Mouse (Mus musculus): ENCODE results near the gene Erich3. TPM values are rescaled to one million over a fixed set of nuclear protein-coding genes. Genes with fewer than 3 reads are reported as not detected.

Gene Erich3
- polyA plus RNA-seq, 1 experiment from 2014 or later = 0.23 TPM

- H3K4me2 ChIP-seq (ENCODE audit: low read depth, low read length) = no peak overlapping the region
- no peaks in the 10 kb centered on the region for H3K9me3 ChIP-seq (ENCODE audit: control insufficient read depth, low read length)
- no peak for ATAC-seq (ENCODE audit: low read depth)
- no peak overlapping the region for H3K9ac ChIP-seq (ENCODE audit: low read length)
- H3K27me3 ChIP-seq (ENCODE audit: control insufficient read depth, insufficient read depth, low read depth, low read length) = peaks cover 3% of the 10 kb centered on the region; the same call in 1 of the 2 replicates
- no peaks in the 10 kb centered on the region for H3K4me1 ChIP-seq (replicated peaks; ENCODE audit: control insufficient read depth, insufficient read depth, low read length)
- WGBS = 23% methylated on average over 9 of the region's 9 CpGs
- no peak overlapping the region for H3K27ac ChIP-seq (ENCODE audit: low read length)
- no peak overlapping the region for H3K4me3 ChIP-seq (ENCODE audit: low read length)
- H3K36me3 ChIP-seq (ENCODE audit: control insufficient read depth, insufficient read depth, low read length) = no peaks in the 10 kb centered on the region
Observed at GRCm38 (mm10) chr3:154811281-154811680, 147.6 kb downstream of the Erich3 start.

DNA sequence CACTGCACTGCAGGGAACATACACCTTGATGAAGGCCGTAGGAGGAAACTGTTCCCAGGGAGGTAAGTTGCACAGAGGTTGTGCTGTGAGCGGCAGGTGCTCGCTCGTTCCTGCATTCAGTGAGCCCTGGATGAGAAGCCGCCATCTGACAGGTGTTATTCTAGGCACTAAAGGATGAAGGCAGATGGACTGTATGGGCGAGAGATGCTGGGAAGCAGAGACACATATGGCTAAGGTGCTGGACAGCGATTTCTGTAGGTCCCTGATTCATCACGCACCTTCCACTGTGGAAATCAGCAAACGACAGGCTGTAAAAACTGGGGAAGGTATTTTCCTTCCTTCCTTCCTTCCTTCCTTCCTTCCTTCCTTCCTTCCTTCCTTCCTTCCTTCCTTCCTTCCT, 148.2 kb downstream of the Erich3 start:
- no peak overlapping the region for H3K27ac ChIP-seq (ENCODE audit: low read length)
- ATAC-seq (ENCODE audit: low read depth) = no peak
- no peak overlapping the region for H3K4me3 ChIP-seq (ENCODE audit: low read length)
- H3K4me2 ChIP-seq (ENCODE audit: low read depth, low read length) = no peak overlapping the region
- peaks cover 4% of the 10 kb centered on the region; the same call in 1 of the 2 replicates for H3K27me3 ChIP-seq (ENCODE audit: control insufficient read depth, insufficient read depth, low read depth, low read length)
- no peak overlapping the region for H3K9ac ChIP-seq (ENCODE audit: low read length)
- no peaks in the 10 kb centered on the region for H3K36me3 ChIP-seq (ENCODE audit: control insufficient read depth, insufficient read depth, low read length)
- no peaks in the 10 kb centered on the region for H3K4me1 ChIP-seq (replicated peaks; ENCODE audit: control insufficient read depth, insufficient read depth, low read length)
- 49% methylated on average over 9 of the region's 9 CpGs for WGBS
- no peaks in the 10 kb centered on the region for H3K9me3 ChIP-seq (ENCODE audit: control insufficient read depth, low read length)

DNA sequence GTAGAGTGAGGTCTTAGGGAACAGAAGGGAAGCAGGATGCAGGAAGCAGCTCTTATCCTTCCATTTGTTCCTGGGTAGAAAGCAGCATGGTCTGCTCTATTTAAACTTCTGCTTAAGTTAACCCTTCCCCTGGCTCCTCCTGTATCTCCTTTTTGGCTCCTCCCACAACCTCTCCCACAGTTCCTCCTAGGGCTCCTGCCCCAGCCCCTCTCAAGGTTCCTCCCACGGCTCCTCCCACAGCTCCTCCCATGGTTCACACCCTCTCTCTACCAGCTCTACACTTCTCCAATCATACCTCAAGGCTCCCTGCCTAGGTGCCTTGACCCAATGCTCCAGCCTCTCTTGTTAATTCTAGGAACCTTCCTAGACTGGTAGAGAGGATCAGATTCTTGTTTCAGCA, 149.2 kb downstream of the Erich3 start:
- no peaks in the 10 kb centered on the region for H3K9me3 ChIP-seq (ENCODE audit: control insufficient read depth, low read length)
- peaks cover 4% of the 10 kb centered on the region; the same call in 1 of the 2 replicates for H3K27me3 ChIP-seq (ENCODE audit: control insufficient read depth, insufficient read depth, low read depth, low read length)
- no peaks in the 10 kb centered on the region for H3K36me3 ChIP-seq (ENCODE audit: control insufficient read depth, insufficient read depth, low read length)
- 33% methylated on average over 1 of the region's 1 CpGs for WGBS
- no peaks in the 10 kb centered on the region for H3K4me1 ChIP-seq (replicated peaks; ENCODE audit: control insufficient read depth, insufficient read depth, low read length)
- H3K4me2 ChIP-seq (ENCODE audit: low read depth, low read length) = no peak overlapping the region
- no peak for ATAC-seq (ENCODE audit: low read depth)
- no peak overlapping the region for H3K27ac ChIP-seq (ENCODE audit: low read length)
- H3K4me3 ChIP-seq (ENCODE audit: low read length) = no peak overlapping the region
- H3K9ac ChIP-seq (ENCODE audit: low read length) = no peak overlapping the region

DNA sequence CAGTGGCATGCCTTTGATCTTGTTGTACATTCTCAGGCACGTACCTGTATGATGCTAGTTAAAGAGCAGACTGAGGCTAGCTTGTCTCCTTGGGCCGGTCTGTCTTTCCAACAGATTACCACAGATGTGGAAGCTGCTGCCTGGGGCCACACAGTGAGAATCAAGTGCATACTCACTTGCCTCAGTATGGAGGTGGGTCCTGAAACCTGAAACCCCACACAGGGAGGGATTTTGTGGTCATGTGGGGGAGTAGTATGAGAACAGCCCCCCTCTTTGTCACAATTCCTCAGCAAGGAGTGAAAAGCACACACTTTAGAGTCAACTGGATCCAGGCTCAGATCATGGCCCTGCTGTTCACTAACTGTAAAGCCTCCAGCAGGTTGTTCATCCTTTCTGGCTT, 151.9 kb downstream of the Erich3 start:
- 39% methylated on average over 2 of the region's 2 CpGs for WGBS
- H3K27me3 ChIP-seq (ENCODE audit: control insufficient read depth, insufficient read depth, low read depth, low read length) = peaks cover 4% of the 10 kb centered on the region; the same call in 1 of the 2 replicates
- no peak overlapping the region for H3K9ac ChIP-seq (ENCODE audit: low read length)
- H3K4me3 ChIP-seq (ENCODE audit: low read length) = no peak overlapping the region
- H3K4me2 ChIP-seq (ENCODE audit: low read depth, low read length) = no peak overlapping the region
- H3K36me3 ChIP-seq (ENCODE audit: control insufficient read depth, insufficient read depth, low read length) = no peaks in the 10 kb centered on the region
- H3K9me3 ChIP-seq (ENCODE audit: control insufficient read depth, low read length) = no peaks in the 10 kb centered on the region
- ATAC-seq (ENCODE audit: low read depth) = no peak
- H3K27ac ChIP-seq (ENCODE audit: low read length) = no peak overlapping the region
- H3K4me1 ChIP-seq (replicated peaks; ENCODE audit: control insufficient read depth, insufficient read depth, low read length) = no peaks in the 10 kb centered on the region

DNA sequence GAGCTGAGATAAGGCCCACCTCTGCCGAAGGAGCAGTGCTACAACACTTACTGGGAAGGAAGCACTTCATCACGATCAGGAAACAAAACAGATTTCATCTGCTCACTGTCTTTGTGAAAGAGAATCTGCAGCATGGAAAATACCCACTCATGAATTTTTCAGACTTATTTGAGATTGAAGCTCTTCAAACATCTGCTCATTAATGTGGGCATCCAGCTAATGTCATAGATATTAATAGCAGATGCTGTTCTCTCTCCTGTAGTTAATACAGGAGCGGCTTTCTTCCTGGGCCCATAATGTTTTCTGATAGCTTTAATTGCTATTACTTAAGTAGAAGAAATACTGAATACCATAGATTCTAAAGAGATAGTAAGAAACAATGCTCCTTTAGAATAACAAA, 152.6 kb downstream of the Erich3 start:
- Histone ChIP-seq H3K36me3 (ENCODE audit: control insufficient read depth, insufficient read depth, low read length) (no peaks in the 10 kb centered on the region), H3K4me3 (ENCODE audit: low read length) (no peak overlapping the region), H3K9me3 (ENCODE audit: control insufficient read depth, low read length) (no peaks in the 10 kb centered on the region), H3K4me2 (ENCODE audit: low read depth, low read length) (no peak overlapping the region), H3K4me1 (replicated peaks; ENCODE audit: control insufficient read depth, insufficient read depth, low read length) (no peaks in the 10 kb centered on the region), H3K9ac (ENCODE audit: low read length) (no peak overlapping the region), H3K27me3 (ENCODE audit: control insufficient read depth, insufficient read depth, low read depth, low read length) (peaks cover 2% of the 10 kb centered on the region; the same call in 1 of the 2 replicates), H3K27ac (ENCODE audit: low read length) (no peak overlapping the region)
- ATAC-seq (ENCODE audit: low read depth) = no peak
- 60% methylated on average over 3 of the region's 3 CpGs for WGBS

DNA sequence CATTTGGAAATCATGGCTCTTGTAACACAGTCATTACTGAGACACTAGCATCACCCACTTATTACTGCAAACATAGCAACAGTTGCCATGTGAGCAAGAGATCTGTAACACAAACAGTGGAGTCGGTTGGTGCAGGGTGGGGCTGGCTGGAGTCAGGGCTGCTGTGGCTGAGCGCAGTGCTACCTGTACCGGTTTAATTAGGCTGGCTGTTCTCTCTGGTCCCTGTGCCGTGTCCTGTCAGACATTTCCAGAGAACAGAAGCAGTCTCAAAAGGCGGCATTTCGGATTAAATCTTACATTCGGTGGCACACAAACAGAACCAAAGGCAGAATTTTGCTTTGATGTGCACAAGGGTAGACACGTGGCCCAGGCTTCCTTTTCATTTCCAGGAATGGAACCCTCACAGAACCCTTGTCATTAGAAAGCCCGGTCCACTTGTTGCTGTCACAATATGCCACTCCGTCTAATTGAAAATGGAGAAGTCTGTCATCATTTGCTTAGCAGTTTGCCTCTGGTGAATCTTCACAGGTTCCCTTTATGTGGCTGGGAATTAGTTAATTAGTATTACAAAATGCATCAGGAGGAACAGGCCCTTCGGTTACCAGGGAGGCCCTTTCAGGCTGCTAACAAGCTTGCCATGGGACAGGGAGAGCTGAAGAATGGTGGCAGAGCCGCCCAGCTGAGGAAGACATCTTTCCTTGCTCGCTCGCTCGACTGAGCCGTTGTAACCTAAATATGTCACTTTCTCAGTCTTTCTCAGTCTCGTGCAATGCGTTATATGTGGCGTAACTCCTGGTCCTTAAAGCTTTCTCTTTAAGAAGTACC, 153.4 kb downstream of the Erich3 start:
- ATAC-seq (ENCODE audit: low read depth) = no peak
- no peaks in the 10 kb centered on the region for H3K4me1 ChIP-seq (replicated peaks; ENCODE audit: control insufficient read depth, insufficient read depth, low read length)
- H3K4me3 ChIP-seq (ENCODE audit: low read length) = no peak overlapping the region
- no peaks in the 10 kb centered on the region for H3K9me3 ChIP-seq (ENCODE audit: control insufficient read depth, low read length)
- H3K4me2 ChIP-seq (ENCODE audit: low read depth, low read length) = no peak overlapping the region
- H3K27ac ChIP-seq (ENCODE audit: low read length) = no peak overlapping the region
- H3K9ac ChIP-seq (ENCODE audit: low read length) = no peak overlapping the region
- H3K27me3 ChIP-seq (ENCODE audit: control insufficient read depth, insufficient read depth, low read depth, low read length) = peaks cover 2% of the 10 kb centered on the region; the same call in 1 of the 2 replicates
- no peaks in the 10 kb centered on the region for H3K36me3 ChIP-seq (ENCODE audit: control insufficient read depth, insufficient read depth, low read length)
- 41% methylated on average over 19 of the region's 19 CpGs for WGBS

Other genes starting within 250 kb of the Erich3 start
- gene Cryz, start 67.1 kb upstream of the Erich3 start, polyA plus RNA-seq (2015; fragmentation: Nextera tagmentation; extraction: Ambion mirVana) = 13.3 and 15.8 TPM in 2 replicates
- gene Tyw3, start 66.8 kb upstream of the Erich3 start, polyA plus RNA-seq (2015; fragmentation: Nextera tagmentation; extraction: Ambion mirVana) = 12.4 and 16.2 TPM in 2 replicates